Mouse (Mus musculus): Measurements from ENCODE around the gene Ncoa4.
A peak's percentile ranks its signal among the peaks of the same experiment; 100 is the strongest.
"Not testable (repeated sequence)": the region's sequence is repeated elsewhere in the genome, so short reads cannot be mapped to it uniquely, and the experiment has no call there.

Gene Ncoa4

DNA sequence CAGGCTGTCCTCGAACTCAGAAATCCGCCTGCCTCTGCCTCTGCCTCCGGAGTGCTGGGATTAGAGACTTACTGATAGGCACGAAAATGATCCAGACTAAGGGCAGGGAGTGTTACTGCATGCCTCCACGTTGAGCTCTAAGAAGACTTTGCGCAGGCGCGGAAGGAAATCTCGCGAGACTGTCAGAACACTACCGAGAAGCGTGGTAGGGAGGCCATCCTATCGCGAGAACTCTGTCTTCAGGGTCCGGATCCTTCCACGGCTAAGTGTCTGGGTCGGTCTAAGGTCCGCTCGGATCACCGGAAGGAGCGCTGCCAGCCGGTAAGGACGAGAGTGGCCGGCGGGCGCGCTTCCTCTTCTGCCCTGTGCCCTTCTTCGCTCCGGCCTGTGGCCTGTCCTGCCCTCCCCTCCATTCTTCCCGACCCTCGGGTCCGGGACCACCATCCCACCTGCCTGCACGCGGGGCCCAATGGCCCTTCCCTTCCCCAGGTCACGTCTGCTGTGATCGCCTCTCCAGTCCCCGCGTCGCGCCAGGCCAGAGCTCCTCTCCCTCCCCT lies at the start of gene Ncoa4:
Ncoa4 (plus strand) TSS at position 176 of the 557 bp plus-strand sequence.
- DNase-seq (ENCODE audit: low spot score): peak; percentile 99

DNA sequence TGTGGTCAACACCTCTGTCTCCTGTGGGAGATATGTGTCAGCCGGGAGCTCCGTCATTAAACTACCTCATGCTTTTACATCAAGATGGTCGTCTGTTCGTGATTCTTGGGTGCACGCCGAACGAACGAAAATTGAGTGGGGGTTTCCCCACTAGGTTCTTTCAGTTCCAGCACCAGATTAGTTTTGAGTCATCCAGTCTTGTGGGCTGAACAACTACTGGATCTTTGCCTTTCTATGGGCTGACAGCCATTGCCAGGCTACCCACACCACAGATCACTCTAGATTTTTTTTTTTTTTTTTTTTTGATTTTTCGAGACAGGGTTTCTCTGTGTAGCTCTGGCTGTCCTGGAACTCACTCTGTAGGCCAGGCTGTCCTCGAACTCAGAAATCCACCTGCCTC lies 47.5 kb upstream of the Ncoa4 start:
- DNase-seq (ENCODE audit: low spot score): not testable (repeated sequence)

DNA sequence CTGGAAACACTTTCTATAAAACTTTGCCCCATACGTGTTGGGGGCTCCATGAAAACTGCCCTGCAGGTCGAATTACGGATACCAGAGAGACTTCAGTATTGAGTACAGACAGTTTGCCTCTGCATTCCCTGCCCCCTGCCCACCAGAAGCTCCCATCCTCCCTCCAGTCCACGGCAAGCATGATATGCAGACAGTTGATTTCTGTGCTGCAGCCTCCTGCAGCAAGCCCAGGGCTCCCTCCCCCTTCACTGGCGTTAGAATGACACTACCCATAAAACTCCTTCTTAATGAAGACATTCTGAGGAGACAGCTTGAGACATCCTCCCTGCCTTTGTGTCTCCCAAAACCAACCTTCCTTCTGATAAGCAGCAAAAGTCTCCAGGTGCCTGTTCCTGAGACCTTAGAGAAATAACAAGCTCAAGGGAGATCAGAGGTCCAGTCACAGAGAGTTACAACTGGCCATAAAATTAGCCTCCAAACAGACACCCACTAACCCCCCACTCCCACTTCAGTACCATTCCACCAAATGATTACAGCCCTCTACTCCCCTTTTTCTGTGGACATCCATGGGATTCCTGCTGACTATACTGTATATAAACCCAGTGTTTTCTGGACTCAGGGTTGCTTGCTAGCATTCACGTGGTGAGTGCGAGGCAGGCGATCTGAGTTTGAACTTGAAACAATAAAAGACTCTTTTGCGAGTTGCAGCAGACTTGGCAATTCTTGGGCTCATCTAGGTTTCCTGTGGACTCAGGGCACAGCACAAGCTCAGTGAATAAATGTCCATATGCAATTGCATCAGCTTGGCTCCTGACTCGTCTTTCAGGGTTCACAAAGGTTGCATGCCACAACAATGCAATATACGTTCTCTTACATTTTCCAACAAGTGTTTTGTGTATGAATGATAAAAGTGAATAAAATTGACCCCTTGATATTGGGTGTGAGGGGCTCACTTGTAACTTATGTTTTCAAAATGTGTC lies 38.4 kb upstream of the Ncoa4 start:
- DNase-seq (ENCODE audit: low spot score): no peak

DNA sequence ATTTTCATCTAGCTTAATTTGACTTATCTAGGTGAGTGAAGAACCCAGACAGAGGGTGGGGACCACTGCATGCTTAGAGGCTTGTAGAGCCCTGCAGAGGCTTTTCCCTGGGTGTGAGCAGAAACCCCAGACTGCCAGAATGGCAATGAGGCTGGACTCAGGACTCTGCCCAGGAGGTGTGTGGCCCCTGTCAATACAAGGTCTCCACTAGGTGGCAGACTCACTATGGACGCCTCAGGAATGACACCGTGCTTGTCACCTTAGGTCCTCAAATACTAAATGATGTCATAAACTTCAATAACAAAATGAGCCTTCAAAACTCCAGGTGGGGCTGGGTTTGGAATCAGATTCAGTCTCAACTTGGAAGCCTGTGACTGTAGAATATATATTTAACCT lies 37.7 kb upstream of the Ncoa4 start:
- no peak for DNase-seq (ENCODE audit: low spot score)

DNA sequence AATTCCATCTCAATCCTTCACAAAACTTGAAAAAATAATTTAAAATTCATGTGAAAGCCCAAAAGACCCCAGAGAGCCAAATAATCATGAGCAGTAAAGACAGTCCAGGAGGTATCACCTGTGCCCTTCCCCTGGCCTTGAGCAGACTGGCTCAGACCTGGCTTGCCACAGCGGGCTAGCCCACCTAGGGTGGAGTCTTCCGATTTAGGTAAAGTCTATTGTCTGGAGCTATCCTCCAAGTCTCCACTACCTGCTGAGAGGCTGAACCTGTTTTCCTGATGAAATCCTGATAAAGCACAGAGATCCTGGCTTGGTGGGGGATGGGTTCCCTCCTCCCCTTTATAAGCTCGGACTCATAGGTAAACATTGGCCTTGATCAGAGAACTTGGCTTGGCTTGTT lies 35.4 kb upstream of the Ncoa4 start:
- no peak for DNase-seq (ENCODE audit: low spot score)

DNA sequence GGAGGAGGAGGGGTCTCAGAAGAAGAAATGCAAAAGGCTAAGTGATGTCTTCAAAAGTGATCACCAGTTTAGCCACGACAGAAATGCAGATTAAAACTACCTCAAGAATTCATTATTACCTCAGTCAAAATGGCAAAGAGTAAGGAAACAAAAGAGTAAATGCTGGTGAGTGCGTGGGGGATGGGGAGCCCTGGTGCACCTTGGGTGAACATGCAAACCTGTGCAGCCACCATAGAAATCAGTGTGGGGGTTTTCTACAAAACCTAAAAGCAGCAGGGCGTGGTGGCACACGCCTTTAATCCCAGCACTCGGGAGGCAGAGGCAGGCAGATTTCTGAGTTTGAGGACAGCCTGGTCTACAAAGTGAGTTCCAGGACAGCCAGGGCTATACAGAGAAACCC lies 34.4 kb upstream of the Ncoa4 start:
- not testable (repeated sequence) for DNase-seq (ENCODE audit: low spot score)

DNA sequence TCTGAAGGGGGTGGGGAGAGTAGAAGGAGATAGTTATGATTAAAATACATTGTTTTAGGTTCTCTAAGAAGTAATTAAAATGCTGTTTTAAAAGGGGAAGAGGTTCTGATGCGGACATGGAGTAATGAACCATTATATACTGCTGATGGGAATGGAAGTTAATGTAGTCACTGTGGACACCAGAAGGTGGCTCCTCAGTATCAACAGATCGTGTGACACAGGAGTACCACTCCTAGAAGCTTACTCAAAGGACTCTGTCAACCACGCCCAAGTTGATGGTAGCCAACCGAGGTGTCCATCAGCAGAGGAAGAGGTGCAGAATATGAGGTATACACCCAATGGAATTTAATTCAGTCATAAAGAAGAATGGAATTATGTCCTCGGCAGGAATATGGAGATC lies 31.3 kb upstream of the Ncoa4 start:
- no peak for DNase-seq (ENCODE audit: low spot score)

DNA sequence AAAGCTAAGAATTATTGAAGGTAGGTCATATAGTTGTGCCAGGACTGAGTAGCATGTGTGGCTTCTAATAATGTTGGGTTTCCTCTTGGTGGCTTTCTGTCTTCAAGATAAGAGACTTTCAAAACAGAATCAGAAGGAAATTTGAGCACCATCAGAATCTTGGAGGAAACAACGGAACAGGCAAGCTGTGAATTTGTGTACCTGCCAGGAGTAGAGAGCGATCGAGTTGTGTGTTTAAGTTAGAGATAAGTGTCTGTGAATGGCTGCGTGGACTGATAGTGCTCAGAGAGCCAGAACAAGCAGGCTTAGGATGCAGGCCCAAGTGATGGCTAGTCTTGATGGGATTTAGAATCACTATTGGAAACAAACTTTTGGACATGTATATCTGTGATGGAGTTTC lies 27.8 kb upstream of the Ncoa4 start:
- DNase-seq (ENCODE audit: low spot score): no peak

DNA sequence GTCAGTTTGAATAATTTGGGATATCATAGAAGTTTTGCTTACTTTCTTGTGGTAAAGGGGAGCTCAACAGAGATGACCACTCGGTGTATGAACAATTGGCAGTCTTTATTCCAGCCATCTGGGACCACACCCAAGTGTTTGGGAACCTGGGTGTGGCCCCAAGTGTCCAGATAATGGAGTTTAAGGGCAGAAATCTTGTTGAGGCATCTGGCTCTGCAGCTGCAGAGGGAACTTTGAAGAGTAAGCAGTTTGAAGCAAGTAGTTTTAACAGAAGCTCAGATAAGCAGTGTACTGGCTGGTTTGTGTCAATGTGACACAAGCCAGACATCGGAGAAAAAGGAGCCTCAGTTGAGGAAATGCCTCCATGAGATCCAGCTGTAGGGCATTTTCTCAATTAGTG lies 25.4 kb upstream of the Ncoa4 start:
- no peak for DNase-seq (ENCODE audit: low spot score)

DNA sequence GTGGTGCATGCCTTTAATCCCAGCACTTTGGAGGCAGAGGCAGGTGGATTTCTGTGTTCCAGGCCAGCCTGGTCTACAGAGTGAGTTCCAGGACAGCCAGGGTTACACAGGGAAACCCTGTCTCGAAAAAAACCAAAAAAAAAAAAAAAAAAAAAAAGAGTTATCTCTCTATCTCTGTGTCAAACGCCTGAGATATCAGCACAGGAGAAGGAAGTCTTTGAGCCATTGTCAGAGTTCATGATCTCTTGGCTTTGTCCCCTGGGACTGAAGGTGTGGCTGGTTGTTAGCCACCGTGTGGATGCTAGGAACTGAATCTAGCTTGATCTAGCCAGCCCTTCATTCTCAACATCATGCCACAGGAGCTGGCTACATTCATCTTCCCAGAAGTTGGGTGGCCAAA lies 23.2 kb upstream of the Ncoa4 start:
- DNase-seq (ENCODE audit: low spot score): not testable (repeated sequence)

DNA sequence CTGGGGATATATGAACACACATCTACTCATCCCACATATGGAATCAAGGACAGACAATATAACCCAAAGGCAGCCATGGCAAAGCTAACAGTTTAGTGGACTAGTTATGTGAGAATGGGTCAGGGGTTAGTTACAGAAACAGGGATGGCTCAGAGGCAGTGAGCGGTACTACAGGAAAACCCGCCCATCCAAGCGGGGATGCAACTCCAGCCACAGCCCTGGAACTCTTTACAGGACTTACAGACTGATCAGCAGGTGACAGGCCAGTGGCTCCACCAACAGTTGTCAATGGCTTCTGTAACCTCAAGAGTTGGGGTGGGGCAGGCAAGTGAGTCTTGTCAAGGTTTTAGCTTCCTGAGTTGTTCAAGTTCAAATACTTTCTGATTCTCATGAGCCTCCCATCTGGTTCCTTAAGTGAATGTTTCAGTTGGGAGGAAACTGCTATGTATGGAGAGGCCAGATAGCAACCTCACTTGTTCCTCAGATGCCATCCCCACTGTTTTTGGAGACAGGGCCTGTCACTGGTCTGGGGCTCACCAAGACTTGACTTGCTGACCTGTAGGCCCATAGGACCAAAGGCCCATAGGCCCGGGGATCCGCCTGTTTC lies 19.2 kb upstream of the Ncoa4 start:
- no peak for DNase-seq (ENCODE audit: low spot score)

DNA sequence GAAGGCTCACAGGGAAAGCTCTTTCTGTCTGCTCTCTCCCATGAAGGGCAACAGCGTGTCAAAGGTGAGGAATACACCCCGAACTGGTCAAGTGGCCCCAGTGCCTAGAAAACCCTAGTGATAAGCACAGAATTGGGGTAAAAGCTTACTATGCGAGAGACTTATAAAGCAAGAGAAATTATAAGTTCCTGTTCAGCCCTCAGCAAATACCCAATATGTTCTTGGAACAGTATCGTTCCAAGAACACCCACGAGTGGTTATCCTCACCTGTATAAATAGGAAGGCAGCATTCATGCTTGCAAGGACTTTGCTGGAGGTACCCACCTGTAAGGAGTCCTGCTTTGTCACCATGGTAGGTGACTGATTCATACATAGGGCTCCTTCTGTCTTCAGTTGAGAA lies 17.9 kb upstream of the Ncoa4 start, which contains the start of gene Msmb:
Msmb (plus strand) TSS at position 301 of the 400 bp plus-strand sequence.
- no peak for DNase-seq (ENCODE audit: low spot score)

DNA sequence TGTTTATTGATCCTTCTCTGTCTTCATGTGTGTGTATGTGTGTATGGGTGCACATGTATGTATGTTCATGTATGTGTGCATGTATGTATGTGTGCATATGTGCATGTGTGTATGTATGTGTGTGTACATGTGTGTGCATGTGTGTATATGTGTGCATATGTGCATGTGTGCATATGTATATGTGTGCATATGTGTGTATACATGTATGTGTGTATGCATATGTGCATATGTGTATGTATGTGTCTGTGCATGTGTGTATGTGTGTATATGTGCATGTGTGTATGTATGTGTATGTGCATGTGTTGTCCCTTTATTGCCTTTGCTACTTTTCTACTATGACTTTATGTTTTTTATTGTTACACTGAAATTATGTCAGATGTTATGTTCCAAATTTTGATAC lies 14.9 kb upstream of the Ncoa4 start:
- no peak for DNase-seq (ENCODE audit: low spot score)

DNA sequence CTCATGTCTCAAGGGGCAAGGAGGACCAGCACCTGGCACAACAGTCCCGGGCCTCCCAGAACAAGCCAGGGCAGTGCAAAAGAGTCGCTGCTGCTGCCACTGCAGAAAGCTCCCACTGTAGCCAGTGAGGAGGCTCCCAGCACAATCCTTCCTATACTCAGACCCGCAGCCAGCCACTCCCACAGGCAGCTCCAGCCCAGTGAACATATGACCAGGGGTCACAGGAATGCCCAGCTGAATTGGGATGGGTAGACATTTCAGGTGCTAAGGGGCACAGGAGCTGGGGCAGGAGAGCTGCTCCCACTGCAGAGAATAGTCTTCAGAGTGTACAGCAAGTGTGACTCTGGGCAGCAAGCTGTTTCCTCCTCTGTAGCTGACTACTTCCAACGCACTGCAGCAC lies 14.3 kb upstream of the Ncoa4 start:
- no peak for DNase-seq (ENCODE audit: low spot score)

DNA sequence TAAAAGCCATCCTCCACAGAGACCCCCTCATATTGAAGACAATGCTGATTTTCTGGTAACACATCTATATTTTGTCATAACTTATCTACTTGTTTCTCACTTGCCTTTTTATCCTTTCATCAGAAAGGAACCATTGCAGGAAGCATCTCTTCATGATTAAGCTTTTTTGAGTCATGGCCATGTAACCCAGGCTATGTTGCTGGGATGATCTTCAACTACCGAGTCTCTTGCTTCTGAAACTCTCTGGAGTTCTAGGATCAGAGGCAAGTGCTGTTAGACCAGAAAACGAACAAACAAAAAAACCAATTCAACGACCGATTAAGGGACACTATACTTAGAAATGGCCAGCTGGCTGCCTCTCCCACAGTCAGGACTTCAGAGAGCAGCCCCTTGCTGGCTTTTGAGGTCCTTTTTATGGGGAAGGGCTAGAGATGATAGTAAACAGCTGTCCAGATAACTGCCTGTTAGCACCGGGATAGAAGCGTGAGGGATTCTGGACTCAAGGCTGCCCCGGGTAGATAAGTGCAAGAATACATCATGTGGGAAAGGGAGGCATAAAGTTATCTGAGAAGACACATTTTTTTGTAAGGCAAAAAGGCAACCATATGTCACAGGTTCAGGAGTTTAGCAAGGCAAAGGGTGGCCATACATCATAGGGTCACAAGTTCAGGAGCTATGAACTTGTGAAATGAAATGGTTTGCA lies 13.7 kb upstream of the Ncoa4 start:
- no peak for DNase-seq (ENCODE audit: low spot score)

DNA sequence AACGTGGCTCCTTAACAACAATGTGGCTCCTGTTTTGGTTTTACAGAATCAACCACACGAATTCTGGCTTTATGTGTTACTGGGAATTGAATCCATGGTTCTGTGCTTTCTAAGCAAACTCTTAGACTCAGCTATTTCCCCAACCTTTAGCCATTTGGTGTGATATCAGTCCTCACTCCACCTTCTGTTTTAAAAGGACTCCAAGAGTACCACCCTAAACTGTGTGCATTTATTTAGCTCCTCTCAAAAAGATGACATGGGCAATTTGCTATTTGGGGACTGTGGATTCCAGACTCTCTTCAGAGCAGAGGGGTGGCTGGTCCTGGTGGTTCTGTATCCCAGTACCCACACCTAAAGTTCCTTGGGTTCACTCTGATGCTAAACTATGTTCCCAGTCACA lies 13.1 kb upstream of the Ncoa4 start:
- no peak for DNase-seq (ENCODE audit: low spot score)

DNA sequence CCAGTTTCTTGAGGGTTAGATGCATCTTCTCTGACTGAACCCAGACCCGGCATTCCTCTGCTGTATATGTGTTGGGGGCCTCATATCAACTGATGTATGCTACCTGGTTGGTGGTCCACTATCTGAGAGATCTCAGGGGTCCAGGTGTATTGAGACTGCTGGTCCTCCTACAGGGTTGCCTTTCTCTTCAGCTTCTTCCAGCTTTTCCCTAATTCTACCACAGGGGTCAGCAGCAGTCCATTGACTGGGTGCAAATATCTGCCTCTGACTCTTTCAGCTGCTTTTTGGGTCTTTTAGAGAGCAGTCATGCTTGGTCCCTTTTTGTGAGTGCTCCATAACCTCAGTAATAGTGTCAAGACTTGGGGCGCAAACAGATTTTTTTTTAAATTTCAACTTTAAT lies 8.8 kb upstream of the Ncoa4 start:
- no peak for DNase-seq (ENCODE audit: low spot score)

DNA sequence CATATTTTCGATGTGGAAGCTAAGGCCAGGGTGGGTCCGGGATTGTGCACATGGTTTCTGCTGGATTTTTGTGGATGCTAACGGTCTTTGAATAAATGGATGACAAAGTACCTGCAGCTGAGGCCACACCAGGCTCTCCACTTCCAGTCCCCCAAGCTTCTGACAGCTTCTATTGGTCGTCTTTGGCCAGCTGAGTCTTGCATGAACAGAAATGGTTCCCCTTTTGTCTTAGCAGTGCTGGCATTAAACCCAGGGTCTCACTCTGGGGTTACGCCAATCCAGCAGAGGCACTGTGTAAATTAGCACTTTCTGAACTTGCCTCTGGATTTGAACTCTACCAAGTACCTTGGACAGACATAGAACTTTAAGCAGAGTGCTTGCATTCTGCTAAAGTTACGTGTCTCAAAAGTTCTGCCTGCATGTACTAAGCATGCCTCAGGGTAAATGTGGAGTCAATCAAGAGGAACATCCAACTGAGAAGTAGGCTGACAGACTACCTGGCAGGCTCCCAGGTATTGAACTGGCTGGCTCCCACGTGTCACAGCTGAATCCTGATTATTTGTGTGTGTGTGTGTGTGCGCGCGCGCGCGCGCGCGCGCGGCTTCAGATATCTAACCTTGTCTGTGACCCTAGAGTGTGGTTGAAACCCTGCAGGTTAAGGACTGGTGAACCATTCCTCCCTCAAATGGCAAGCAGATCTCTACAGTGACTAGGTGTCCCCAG lies 7.3 kb upstream of the Ncoa4 start:
- no peak for DNase-seq (ENCODE audit: low spot score)

DNA sequence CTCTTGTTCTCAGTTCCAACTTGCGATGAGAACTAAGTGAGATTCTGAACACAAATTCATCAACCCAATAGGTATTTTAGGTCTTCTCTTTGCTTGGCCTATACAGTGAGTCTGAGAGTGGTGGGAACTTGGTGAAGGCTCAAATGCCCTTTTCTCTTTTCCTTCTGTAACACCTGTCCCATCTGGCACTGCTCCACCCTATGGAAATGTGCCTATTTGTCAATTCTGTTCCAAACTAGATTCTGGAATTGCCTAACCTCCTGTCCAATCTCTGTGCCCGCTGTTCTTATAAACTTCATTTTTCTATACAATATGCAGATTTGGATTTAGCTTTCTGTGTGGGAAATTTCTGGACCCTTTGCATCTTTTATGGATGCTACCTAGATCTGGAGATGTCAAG lies 6.5 kb upstream of the Ncoa4 start:
- DNase-seq (ENCODE audit: low spot score): no peak

DNA sequence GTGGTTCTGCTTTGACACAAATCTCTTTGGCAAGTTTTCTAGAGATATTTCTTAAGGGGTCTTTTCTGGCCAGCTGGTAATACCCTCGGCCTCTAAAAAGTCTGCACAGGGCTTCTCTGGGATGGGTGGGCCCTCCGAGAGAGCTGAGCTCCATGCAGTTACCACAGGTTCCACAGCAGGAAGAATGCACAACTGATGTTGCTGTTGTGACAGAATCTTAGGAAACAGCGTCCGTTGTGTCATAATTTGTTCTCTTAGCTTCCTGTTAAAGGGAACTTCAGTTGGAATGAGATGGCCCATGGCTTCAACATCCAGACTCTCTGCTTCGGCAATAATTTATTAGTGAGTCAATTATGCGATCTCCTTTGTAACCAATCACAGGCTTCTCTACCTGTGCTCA lies 4.9 kb upstream of the Ncoa4 start:
- no peak for DNase-seq (ENCODE audit: low spot score)

DNA sequence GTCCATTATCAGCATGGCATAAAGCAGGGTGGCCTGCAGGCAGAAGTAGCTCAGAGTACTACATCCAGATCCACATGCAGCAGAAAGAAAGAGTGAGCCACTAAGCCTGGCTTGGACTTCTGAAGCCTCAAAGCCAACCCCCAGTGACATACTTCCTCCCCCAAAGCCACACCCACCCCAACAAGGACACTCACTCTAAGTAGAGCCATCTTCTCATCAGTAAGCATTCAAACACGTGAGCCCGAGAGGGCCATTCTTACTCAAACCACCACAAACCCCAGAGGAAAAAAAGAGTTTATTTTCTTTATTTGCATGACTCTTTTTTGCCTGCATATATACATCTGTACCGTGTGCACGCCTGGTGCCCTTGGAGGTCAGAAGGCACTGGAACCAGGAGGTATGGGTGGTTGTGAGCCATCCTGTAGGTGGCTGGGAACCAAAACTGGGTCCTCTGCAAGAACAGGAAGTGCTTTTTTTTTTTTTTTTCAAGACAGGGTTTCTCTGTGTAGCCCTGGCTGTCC lies 455 bp upstream of the Ncoa4 start:
- DNase-seq (ENCODE audit: low spot score): no peak

DNA sequence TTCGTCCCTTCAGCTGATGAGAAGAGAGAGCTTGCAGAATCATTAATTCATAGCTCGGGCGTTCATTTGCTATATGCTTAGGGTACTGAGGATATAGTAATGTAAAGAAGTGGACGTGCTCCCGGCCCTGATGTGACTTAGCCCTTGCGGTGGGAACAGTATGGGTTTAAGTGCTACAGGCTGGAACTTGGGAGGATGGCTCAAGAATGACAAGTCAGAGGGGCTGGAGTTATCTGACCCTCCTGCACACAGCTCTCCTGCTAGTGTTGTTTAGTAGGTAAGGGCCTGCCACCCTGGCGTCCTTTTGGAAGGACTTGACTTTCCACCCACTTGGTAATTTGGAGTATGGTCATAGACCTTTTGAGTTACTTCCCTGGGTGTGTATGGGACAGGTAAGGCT lies 898 bp downstream of the Ncoa4 start:
- no peak for DNase-seq (ENCODE audit: low spot score)
